Mouse (Mus musculus) left cerebral cortex, postnatal 10 days (tissue): ENCODE results near the gene Pcdh9. TPM values are rescaled to one million over a fixed set of nuclear protein-coding genes. Genes with fewer than 3 reads are reported as not detected.
A peak's percentile ranks its signal among the peaks of the same experiment; 100 is the strongest.

Source experiments
- DNase-seq, 2 experiments: peaks; one replicate each; pipeline ENCODE4 v3.0.0; 2021 to 2022; ENCODE audit warnings: low spot score in 2 of 2, mixed read lengths in 1 of 2; ENCODE audit errors: extremely low spot score in 1 of 2
- intact Hi-C: fragments of 180-260 bp; cut with DNase I; formaldehyde crosslinking; loops from one replicate; pipeline ENCODE4 v1.15.1; 2025
- total RNA-seq, 2 experiments: library from RNA; stranded (reverse); gene quantifications; 2 replicates each; pipeline ENCODE4 v1.2.3; 2021

Pcdh9 gene
- total RNA-seq, 2 experiments from 2014 or later, result 190 to 194 TPM

DNA sequence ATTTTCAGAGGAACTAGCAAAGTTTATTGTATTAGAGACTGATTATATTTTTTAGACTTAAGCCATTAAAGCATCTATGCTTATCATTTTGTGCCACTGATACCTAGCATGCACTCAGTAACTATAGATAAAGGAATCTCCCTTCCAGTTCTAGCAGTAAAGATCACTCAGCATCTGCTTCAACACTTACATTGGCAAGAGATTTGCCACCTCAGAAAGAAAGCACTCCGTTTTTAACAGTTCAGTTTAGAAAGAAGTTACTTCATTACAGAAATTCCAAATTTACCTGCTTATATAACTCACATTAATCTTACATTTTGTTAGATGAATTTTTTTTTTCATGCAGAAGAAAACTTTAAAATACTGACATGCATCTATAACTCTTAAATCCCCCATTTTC, 266.3 kb downstream of the Pcdh9 start:
- no peak for DNase-seq
- intact Hi-C loops, result no loop called here

DNA sequence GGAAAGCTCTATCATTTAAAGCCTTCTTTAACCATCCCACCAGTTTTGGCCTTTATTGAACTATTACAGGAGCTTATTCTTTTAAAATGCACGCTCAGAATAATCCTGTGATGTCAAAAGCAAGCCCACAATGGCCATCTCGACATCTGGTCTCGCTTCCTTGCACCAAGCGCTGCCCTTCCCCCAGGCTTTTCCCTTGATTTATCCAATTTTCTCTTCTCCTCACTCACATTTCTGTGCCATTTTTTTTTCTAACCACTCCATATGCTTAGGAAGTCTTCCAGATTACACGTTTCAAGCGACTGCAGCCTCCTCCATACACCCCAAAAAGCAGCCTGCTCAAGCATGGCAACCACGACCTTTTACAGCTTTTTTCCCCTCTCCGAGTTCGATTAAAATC, 269.3 kb downstream of the Pcdh9 start:
- intact Hi-C loops, result no loop called here
- DNase-seq, result peak; percentile 37 to 38

DNA sequence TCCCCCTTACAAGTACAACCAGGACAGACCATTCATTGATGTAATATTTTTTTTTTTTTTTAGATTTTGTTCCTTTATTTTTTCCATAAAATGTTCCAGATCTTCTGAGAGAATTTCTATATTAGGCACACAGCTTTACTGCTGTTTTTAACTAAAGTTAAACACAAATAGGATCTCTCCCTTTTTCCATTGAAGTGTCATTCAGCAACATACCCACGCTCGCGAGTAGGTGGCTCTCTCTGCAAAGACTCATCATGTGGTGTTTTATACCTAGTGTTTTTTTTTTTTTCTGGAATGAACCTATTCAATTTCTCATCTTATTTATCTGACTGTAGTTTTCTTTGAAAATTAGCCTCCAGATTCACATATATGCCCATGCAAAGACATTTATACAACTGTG, 282.9 kb downstream of the Pcdh9 start:
- intact Hi-C loops, result loop anchor here (10.0 kb wide), 1 partner anchor 277 kb away; no protein-coding TSS in a partner anchor
- DNase-seq, result no peak

DNA sequence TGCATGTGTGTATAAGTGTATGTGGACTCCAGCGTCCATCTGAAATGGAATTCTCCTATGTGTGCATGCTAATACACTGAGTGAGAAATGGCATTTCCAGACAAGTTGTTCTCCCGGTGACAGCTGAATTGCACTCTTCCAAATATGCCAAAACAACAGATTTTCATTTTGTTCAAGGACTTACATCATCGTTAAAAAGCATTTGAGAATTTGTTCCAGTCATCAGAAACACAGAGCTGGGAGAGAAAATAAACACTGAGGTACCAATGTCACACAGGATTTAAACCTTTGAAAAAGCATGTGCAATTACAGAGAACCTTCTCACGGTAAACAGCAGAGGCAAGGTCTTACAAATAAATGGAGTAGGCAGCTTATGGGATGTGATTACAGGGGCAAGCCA, 290.5 kb downstream of the Pcdh9 start:
- intact Hi-C loops, result loop anchor here (10.0 kb wide), 1 partner anchor 285 kb away; no protein-coding TSS in a partner anchor
- DNase-seq, result no peak

DNA sequence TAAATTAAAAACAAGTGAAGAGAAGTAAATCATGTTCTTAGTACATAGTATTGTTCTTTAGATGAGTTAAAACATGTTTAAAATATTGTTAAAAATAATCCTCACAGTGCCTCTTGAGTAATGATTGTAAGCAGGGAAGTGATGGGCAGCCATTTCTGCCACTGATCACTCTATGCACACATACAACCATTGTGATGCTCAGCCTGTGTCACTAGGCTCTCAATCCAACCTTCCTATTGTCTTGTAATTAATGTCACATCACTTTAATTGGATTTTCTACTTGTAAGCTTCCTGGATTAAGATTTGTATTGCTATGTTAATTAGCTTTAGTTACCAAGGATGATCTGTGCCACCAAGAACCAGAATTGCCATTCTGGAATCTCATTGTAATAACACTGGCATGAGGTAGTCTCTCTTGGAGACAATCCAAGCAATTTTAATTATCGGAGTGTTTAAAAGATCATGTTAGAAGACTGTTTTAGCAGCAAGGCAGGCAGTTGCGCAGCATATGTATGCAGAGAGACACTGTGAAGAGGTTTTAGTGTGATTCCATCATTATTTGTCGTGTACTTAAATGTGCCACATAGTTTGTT, 305.0 kb downstream of the Pcdh9 start:
- no peak for DNase-seq
- intact Hi-C loops, result no loop called here

DNA sequence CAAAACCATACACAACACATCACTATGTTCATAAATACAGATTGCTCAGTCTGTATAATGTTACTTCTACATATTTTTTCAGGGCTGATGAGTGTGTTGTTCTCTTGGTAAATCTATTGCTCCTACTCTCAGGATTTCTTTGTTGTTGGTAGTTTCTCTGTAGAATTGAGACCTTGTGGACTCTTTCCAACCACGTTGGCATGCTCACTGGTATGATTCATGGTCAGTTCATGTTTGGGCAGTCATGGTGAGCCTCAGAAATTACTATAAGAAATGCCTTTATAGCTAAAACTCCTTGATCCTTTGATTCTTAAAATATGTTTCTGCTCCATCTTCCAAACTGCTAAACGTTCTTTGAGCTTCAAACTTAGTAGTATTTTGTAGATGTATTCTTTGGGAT, 326.1 kb downstream of the Pcdh9 start:
- intact Hi-C loops, result no loop called here
- no peak for DNase-seq

DNA sequence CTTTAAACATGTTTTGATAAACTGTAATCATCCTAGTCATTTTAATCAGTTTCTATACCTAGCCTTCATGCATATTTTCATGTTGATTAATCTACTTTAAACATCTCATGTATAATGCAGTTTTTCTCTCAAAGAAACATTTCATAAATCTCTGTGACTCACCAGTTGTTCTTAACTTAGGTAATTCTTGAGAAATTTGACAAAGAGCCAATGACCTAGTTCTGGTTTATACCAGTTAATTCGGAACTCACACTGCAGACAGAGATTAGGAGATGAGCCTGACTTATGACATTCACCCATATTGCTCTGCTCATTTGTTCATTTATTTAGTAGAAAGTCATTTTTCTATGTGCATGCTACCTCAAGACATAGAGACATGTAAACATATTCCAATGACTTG, 328.9 kb downstream of the Pcdh9 start:
- no peak for DNase-seq
- intact Hi-C loops, result no loop called here

DNA sequence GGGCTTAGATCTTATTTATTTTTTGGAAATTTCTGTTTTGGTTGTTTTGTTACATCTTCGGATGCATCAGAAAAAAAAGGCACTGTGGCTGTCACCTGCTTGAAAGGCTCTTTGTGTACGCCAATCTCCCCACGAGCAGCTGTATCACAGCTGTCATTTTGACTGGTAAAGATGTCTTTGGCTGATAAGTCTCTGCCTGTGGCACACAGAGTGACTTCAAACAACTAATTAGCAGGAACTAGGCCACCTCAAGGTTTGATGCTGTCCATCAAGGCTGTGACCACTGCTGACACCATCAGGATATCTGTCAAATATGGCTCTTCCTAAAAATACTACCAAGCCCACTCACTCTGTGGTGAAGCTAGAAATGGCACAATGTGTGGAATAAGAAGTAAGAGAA, 336.7 kb downstream of the Pcdh9 start:
- no peak for DNase-seq
- intact Hi-C loops, result no loop called here

DNA sequence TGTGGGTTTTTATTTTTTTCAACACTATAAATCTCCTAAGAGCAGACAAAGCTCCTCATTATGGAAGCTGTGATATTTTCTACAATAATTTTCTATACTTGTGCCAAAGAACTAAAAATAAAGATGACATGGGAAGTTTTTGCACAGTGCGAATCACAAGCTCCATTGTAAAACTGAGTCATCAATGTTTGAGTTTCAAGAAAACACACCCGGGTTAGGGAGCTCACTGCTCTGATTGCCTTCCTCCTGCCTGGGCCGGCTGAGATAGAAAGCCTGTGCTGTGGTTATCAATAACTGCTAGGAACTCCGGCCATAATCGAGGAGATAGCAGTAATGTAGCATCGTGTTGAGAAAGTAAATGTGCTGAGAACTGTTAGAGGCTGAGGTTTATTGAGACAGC, 344.9 kb downstream of the Pcdh9 start:
- no peak for DNase-seq
- intact Hi-C loops, result no loop called here

DNA sequence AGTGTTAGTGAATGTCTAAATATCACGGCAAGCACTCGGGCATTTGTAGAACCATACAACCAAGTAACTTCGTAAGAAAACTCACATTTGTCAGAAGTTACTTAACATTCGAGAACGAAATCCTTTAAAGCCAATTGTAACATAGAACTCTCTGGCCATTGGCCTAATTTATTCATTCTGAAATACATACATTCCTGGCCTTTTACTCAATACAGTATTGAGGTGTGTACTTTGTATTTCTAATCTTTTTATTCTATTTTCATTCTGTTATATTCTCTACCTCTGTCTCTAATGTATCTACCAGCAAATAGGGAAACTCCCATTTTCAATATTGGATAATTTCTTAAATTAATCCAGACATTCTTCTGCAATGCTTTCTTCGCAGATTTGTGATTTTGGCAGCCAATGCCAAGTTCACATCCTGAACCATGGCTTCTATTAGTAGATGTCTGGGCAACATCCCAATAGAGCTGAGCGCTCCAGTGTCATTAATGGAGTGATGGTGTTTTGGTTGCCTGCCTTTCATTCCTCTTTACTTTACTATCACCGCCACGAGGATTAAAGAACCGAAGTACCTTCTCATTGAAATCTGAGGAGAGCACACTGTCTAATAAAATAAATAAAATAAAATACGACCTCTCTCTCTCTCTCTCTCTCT, 346.4 kb downstream of the Pcdh9 start:
- DNase-seq, result no peak
- intact Hi-C loops, result loop anchor here (5.0 kb wide), 1 partner anchor 343 kb away; no protein-coding TSS in a partner anchor

DNA sequence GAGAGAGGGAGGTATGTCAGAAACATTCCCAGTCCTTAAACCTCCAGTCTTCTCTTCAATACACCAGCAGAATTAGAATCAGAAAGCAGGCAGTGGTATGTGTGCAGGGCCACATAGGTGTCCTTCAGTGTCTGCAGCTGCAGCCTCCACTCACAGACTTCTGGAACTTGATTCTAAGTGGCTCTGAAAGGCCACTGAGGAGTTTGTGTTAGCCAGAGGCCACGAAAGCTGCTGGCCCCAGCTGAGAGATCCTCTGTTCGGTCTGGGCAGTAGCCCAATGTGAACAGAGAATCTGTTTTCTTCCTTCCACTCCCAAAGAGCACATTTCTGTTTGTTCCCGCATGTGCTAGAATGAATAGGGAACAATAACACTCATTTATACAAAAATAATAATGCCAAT, 346.9 kb downstream of the Pcdh9 start:
- intact Hi-C loops, result loop anchor here (5.0 kb wide), 1 partner anchor 344 kb away; no protein-coding TSS in a partner anchor
- peak; percentile 42 to 51 for DNase-seq

DNA sequence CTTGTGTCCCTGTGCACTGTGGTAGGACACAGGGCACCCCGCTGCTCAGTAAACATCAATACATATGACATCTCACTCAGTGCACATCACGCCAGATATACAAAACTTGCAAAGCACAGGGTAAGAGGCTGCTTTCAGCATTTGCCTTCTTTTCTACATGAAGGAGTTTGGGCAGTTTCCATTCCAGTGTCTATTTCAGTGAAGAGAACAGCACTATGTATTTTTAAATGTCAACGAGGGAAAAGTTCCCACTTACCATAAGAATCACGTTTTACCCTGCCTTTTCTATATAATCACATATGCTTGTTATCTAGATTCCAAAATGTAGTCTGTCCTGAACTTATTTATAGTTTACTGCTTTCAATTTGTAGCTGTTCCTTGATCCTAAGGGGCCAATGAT, 355.6 kb downstream of the Pcdh9 start:
- intact Hi-C loops, result no loop called here

DNA sequence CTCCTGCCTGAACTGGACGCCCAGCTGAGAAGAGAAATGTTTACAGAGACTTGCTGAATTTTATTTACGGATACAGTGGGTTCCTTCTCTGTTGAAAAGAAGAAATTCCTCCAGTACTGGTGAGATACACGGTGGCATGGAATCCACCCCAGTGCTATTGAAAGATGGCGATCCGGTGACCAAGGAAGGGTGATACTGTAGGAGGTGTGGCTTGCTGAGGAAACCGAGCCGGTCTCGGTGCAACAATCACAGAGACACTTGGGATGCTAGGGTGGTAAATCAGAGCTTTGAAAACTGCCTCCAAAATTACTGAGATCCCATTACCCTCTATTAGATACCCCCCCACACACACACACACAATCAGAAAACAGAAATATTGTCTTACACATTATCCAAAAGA, 367.0 kb downstream of the Pcdh9 start:
- intact Hi-C loops, result no loop called here
- no peak for DNase-seq

More for the DNA sequence above, 355.6 kb downstream of the Pcdh9 start:
- DNase-seq, result peak in 1 of 2 experiments; percentile 23

DNA sequence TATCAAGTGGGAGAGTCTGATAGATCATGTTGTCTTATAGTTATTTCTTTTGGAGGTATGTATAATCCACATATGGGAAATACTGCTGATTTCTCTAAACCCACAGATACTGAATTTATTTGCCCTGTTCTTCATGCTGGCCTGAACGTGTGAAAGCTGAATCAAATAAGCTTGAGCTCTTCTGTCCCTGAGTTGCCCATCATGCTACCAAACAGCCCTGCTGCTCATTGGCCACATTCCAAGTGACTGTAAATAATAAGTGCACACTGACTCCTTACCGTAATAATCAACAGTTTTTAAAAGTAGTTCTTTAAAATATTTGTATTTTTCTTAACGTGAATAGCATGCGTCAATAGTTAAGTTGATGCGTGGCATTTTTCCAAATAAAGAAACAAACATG, 370.3 kb downstream of the Pcdh9 start:
- intact Hi-C loops, result no loop called here

DNA sequence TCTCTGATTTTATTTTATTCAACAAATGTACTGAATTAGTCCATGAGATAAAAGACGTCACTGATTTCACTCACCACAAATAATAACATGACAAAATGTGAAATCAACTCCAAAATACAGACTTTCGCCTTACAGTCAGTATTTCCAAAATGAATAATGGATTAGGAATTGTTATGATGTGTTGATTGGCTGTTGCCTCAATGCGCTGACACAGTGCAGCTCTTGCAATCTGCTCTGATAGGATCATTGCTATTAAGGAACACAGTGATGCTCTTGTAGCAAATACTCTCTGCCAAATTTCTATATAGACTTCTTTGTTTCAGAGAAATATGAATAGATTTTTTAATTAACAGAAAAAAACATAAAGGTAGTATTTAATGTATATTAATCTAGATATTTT, 373.8 kb downstream of the Pcdh9 start:
- DNase-seq, result no peak
- intact Hi-C loops, result no loop called here

More for the DNA sequence above, 370.3 kb downstream of the Pcdh9 start:
- no peak for DNase-seq

DNA sequence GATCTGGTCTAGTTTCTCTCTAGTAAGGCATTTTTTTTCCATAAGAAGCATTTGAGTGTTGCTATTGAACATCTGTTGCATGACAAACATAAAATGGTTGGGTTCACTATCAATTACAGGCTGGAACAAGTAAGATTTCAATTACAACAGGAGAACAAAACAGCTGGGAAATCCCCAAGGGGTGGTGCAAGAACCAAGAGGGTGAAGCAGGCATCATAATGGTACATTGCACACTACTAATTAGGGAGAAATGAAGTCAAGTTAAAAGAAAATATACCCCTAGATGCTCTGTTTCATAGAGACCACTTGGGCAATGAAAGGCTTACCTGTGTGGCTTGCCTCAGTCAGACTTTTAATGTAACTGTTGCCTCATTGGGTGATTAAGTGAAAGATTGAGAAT, 384.4 kb downstream of the Pcdh9 start:
- intact Hi-C loops, result no loop called here
- no peak for DNase-seq

DNA sequence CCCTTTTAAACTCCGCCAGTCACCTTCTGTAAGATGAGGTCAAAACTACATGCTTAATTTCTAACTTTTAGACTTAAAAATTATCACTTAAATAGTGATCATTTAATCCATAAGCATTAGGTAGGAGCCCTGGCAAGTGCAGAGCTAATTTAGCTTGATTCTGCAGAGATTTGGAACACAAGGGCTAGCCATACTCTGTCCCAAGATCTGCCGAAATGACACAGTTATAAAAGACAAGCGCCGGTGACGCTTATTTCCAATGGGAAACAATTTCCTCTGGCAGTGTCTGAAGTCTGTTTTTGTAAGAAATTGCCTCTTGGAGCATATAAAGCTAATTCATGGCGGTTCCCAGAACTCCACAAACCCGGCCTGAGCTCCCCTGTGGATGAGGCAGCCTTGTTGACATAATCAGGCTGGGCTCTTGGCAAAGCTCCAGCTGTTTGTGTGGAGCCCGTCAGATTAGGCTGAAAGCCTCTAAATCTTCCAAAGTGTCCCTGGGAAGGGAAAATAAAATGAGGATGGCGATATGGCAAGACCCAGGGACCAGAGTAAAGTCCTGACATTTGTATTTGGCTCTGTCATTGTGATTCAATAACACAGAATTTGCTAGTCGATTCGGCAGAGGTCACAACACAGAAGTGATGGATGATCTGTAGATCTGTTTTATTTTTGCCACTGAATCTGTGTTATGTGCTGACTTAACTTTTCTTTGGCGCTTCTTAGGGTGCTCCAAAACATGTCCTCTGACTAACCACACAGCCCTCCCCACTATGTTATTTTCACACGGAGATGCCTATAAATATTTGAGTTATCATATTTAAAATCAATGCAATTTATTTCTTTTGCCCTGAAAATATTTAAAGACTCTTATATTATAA, 391.4 kb downstream of the Pcdh9 start:
- peak; percentile 41 to 76 for DNase-seq
- intact Hi-C loops, result no loop called here

DNA sequence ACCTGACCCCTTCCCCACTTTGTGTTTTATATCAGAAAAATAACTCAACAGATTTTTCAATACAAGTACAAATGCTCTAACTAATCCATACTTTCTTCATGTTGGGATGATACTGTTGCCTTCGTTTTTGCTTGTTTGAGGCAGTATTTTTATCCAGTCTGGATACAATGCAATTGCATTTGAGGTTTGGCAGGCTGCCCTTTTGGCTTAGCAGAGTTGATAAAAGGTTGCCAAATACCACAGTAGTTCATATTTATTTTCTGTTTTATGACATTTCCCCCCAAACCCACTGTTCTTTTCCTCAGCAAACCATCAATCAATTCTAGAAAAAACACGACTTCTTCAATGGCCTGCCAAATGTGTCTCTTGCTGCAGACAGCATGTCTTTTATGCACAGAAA, 415.5 kb downstream of the Pcdh9 start:
- intact Hi-C loops, result no loop called here
- DNase-seq, result peak in 1 of 2 experiments; percentile 20

DNA sequence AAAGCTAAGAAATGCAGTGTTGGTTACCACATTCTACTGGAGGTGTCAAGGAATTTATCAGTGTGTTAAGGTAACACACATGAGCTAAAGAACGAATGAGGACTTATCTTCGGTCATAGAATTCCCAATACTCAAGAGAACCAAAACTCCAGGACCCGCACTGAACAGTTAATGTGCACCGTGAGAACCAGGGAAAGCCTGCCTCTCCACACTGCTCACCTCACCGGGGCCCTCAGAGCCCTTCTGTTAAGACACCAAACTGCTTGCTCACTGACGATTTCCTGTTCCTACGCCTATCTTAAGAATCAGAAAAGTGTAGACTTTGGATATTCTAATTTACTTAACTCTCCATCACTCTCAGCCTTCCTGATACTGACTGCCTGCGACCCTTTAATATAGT, 418.0 kb downstream of the Pcdh9 start:
- DNase-seq, result no peak
- intact Hi-C loops, result no loop called here
